ENCODE assay signal across 8 mouse cellular contexts in genomic region chr10:60687011-60687776, GRCm38 (mm10). TPM values are rescaled to one million over a fixed set of nuclear protein-coding genes. Genes with fewer than 3 reads are reported as not detected.
DNase-seq lines count a peak whose midpoint lies in the region; ATAC-seq and TF ChIP-seq lines count a peak whose summit lies in the region.

No protein-coding gene starts in this region.

- H3K4me1 ChIP-seq in spleen, adult 2 months (ENCODE audit: control insufficient read depth, insufficient read depth, insufficient read length) = peaks cover 13% of the 10 kb centered on the region
- H3K4me1 ChIP-seq in forebrain, embryonic 10.5 days = peaks cover 23% of the 10 kb centered on the region
- H3K4me1 ChIP-seq in heart, embryonic 14.5 days (ENCODE audit: control insufficient read depth in 2 of 2, insufficient read depth in 2 of 2, low read length in 2 of 2) = peaks cover 2 to 18% of the 10 kb centered on the region in 2 experiments; a peak in 3 of 4 replicates
- no peaks in the 10 kb centered on the region for H3K4me1 ChIP-seq in liver, embryonic 16.5 days (ENCODE audit: control insufficient read depth, low read depth, low read length)
- peaks cover 29% of the 10 kb centered on the region for H3K4me1 ChIP-seq in neural tube, embryonic 13.5 days (replicated peaks)

- no peaks in the 10 kb centered on the region for H3K36me3 ChIP-seq in spleen, adult 2 months (ENCODE audit: control insufficient read depth, insufficient read depth, low read length)
- H3K36me3 ChIP-seq in forebrain, embryonic 10.5 days (replicated peaks) = no peaks in the 10 kb centered on the region
- H3K36me3 ChIP-seq in heart, embryonic 14.5 days (ENCODE audit: control insufficient read depth, insufficient read depth, low read length) = no peaks in the 10 kb centered on the region
- no peaks in the 10 kb centered on the region for H3K36me3 ChIP-seq in liver, embryonic 16.5 days (ENCODE audit: control insufficient read depth, insufficient read depth)
- H3K36me3 ChIP-seq in neural tube, embryonic 13.5 days = no peaks in the 10 kb centered on the region

- no peak for ATAC-seq in heart, embryonic 14.5 days (ENCODE audit: insufficient number of reproducible peaks, insufficient read depth, low FRiP score, low read depth)
- ATAC-seq in liver, embryonic 16.5 days (ENCODE audit: low read depth) = no peak
- ATAC-seq in neural tube, embryonic 13.5 days (ENCODE audit: low read depth) = peak; percentile 85

- no peak for DNase-seq in spleen, adult 2 months (ENCODE audit: low read depth in 1 of 2, low spot score in 2 of 2)
- no peak for DNase-seq in spleen, postnatal 14 days (ENCODE audit: low spot score in 2 of 2)
- peak; percentile 61 for DNase-seq in forebrain, embryonic 10.5 days (ENCODE audit: extremely low spot score, low spot score)
- peak; percentile 76 for DNase-seq in kidney, postnatal 10 days
- DNase-seq in thymus, postnatal 0 days (ENCODE audit: low spot score) = peak; percentile 65

- TF ChIP-seq POLR2A in spleen, adult 2 months (IDR thresholded peaks at IDR 0.05; ENCODE audit: low read depth, low read length) = no peak

- peak; percentile 33; the same call in 1 of the 2 replicates for TF ChIP-seq CTCF in spleen, adult 2 months (IDR thresholded peaks at IDR 0.05; ENCODE audit: extremely low read depth, insufficient read depth, insufficient read length, insufficient replicate concordance)

- H3K4me2 ChIP-seq in heart, embryonic 14.5 days (ENCODE audit: low read length) = peak overlapping the region; percentile 91
- peak overlapping the region; percentile 69 for H3K4me2 ChIP-seq in liver, embryonic 16.5 days (ENCODE audit: low read depth, low read length)
- peak overlapping the region; percentile 100 for H3K4me2 ChIP-seq in neural tube, embryonic 13.5 days

- WGBS in spleen, adult 2 months = 2% methylated on average over 76 of the region's 76 CpGs
- under 1% methylated on average over 76 of the region's 76 CpGs for WGBS in forebrain, embryonic 10.5 days
- WGBS in heart, embryonic 14.5 days = under 1% methylated on average over 76 of the region's 76 CpGs
- WGBS in liver, embryonic 16.5 days (ENCODE audit: insufficient replicate concordance) = under 1% methylated on average over 75 of the region's 76 CpGs
- under 1% methylated on average over 75 of the region's 76 CpGs for WGBS in neural tube, embryonic 13.5 days

- H3K9me3 ChIP-seq in forebrain, embryonic 10.5 days = no peaks in the 10 kb centered on the region
- H3K9me3 ChIP-seq in heart, embryonic 14.5 days (ENCODE audit: control insufficient read depth, low read length) = no peaks in the 10 kb centered on the region
- no peaks in the 10 kb centered on the region for H3K9me3 ChIP-seq in liver, embryonic 16.5 days (replicated peaks; ENCODE audit: control insufficient read depth, low read length)
- no peaks in the 10 kb centered on the region for H3K9me3 ChIP-seq in neural tube, embryonic 13.5 days

- peaks cover 12% of the 10 kb centered on the region for H3K27me3 ChIP-seq in spleen, adult 2 months (ENCODE audit: control insufficient read depth, insufficient read depth, low read length)
- peaks cover 86% of the 10 kb centered on the region for H3K27me3 ChIP-seq in forebrain, embryonic 10.5 days (ENCODE audit: poor library complexity, severe bottlenecking)
- peaks cover 74% of the 10 kb centered on the region for H3K27me3 ChIP-seq in heart, embryonic 14.5 days (ENCODE audit: control insufficient read depth, insufficient read depth, low read length)
- peaks cover 54% of the 10 kb centered on the region for H3K27me3 ChIP-seq in liver, embryonic 16.5 days (ENCODE audit: control insufficient read depth, insufficient read depth, low read depth, low read length)
- H3K27me3 ChIP-seq in neural tube, embryonic 13.5 days = peaks cover 80% of the 10 kb centered on the region

- no peak overlapping the region for H3K27ac ChIP-seq in spleen, adult 2 months (ENCODE audit: insufficient read depth, low read length)
- peak overlapping the region; percentile 66; the same call in 1 of the 2 replicates for H3K27ac ChIP-seq in forebrain, embryonic 10.5 days
- no peak overlapping the region for H3K27ac ChIP-seq in heart, embryonic 14.5 days (replicated peaks in 1 of 2; ENCODE audit: control insufficient read depth in 1 of 2, insufficient read depth in 1 of 2, low read depth in 2 of 2, low read length in 2 of 2)
- H3K27ac ChIP-seq in liver, embryonic 16.5 days (ENCODE audit: low read length) = no peak overlapping the region
- no peak overlapping the region for H3K27ac ChIP-seq in neural tube, embryonic 13.5 days (replicated peaks)

- peak overlapping the region; percentile 52; the same call in 1 of the 2 replicates for H3K9ac ChIP-seq in heart, embryonic 14.5 days (ENCODE audit: low read length)
- no peak overlapping the region for H3K9ac ChIP-seq in liver, embryonic 16.5 days (ENCODE audit: low read depth, low read length)
- peak overlapping the region; percentile 76 for H3K9ac ChIP-seq in neural tube, embryonic 13.5 days

- H3K4me3 ChIP-seq in spleen, adult 2 months (ENCODE audit: extremely low read depth, insufficient read depth, insufficient read length) = peak overlapping the region; percentile 55
- H3K4me3 ChIP-seq in forebrain, embryonic 10.5 days = peak overlapping the region; percentile 65
- peak overlapping the region; percentile 54 to 58 for H3K4me3 ChIP-seq in heart, embryonic 14.5 days (ENCODE audit: control insufficient read depth in 1 of 2, insufficient read depth in 1 of 2, low read depth in 1 of 2, low read length in 2 of 2)
- H3K4me3 ChIP-seq in liver, embryonic 16.5 days (ENCODE audit: low read depth, low read length) = peak overlapping the region; percentile 49
- peak overlapping the region; percentile 60 for H3K4me3 ChIP-seq in neural tube, embryonic 13.5 days

RNA-seq across cellular contexts. Expression of gene Cdh23, which starts 9.1 kb away (rescaled TPM):
- polyA plus RNA-seq in spleen, adult 2 months (2012; rRNA removed) = 2.1 and 2.7 TPM in 2 replicates
- 0.27 and 0.32 TPM in 2 replicates for polyA plus RNA-seq in forebrain, embryonic 10.5 days (2016; fragmentation: Nextera tagmentation; extraction: Ambion mirVana)
- 0.31 and 0.32 TPM in 2 replicates for polyA plus RNA-seq in heart, embryonic 14.5 days (2014; fragmentation: Nextera tagmentation; extraction: Ambion mirVana)
- 0.27 and 0.65 TPM in 2 replicates for polyA plus RNA-seq in liver, embryonic 16.5 days (2015; fragmentation: Nextera tagmentation; extraction: Ambion mirVana)
- 1.3 and 1.4 TPM in 2 replicates for polyA plus RNA-seq in neural tube, embryonic 13.5 days (2015; fragmentation: Nextera tagmentation; extraction: Ambion mirVana)
- 2.7 and 3.1 TPM in 2 replicates for polyA plus RNA-seq in thymus, postnatal 0 days (2015; fragmentation: Nextera tagmentation; extraction: Ambion mirVana)

Comparison
In these comparisons a context has a peak if more than half of its experiments do, and no peak if none do; other contexts are left out.
1. DNase-seq: peak in forebrain, embryonic 10.5 days (single experiment), kidney, postnatal 10 days (single experiment) and thymus, postnatal 0 days (single experiment); none in spleen, adult 2 months (0 of 2) and spleen, postnatal 14 days (0 of 2).
2. Peak in every context shown above with its lines, with median percentiles within 50 percentile points of each other: H3K4me3 ChIP-seq and H3K4me2 ChIP-seq.